Mouse (Mus musculus) erythroblast, embryonic 14.5 days (primary cell): Measurements from ENCODE around the gene Otop2. TPM values are rescaled to one million over a fixed set of nuclear protein-coding genes. Genes with fewer than 3 reads are reported as not detected.

ENCODE experiments used
- H3K27me3 ChIP-seq: 2 replicates; pipeline ENCODE4 v1.6.1; 2012; ENCODE audit warnings: inconsistent platforms; ENCODE audit not compliant: control insufficient read depth
- H3K36me3 ChIP-seq: 2 replicates; pipeline ENCODE4 v1.6.1; 2012; ENCODE audit warnings: mild to moderate bottlenecking, inconsistent platforms; ENCODE audit not compliant: control insufficient read depth
- H3K4me1 ChIP-seq: 2 replicates; pipeline ENCODE4 v1.6.1; 2012; ENCODE audit warnings: inconsistent platforms; ENCODE audit not compliant: control insufficient read depth
- H3K4me3 ChIP-seq: replicated peaks from 2 replicates; pipeline ENCODE3; 2012; ENCODE audit warnings: moderate library complexity, mild to moderate bottlenecking, inconsistent platforms
- H3K9me3 ChIP-seq: 2 replicates; pipeline ENCODE4 v1.6.1; 2012; ENCODE audit warnings: low read length, inconsistent platforms, mixed read lengths; ENCODE audit not compliant: control insufficient read depth
- GATA1 ChIP-seq: IDR thresholded peaks from 2 replicates; pipeline ENCODE4 v1.6.1; 2012; ENCODE audit warnings: low read length, inconsistent platforms, mixed read lengths
- TAL1 ChIP-seq: IDR thresholded peaks from 3 replicates; pipeline ENCODE4 v1.6.1; 2012; ENCODE audit warnings: low read length, inconsistent platforms, mixed read lengths
- polyA plus RNA-seq: library from polyadenylated mRNA; stranded (reverse); fragments of >175 nt; gene quantifications from 2 replicates; pipeline ENCODE4 v1.2.3, GENCODE M21; 2012

Gene Otop2
- polyA plus RNA-seq = not detected in 2 replicates

DNA sequence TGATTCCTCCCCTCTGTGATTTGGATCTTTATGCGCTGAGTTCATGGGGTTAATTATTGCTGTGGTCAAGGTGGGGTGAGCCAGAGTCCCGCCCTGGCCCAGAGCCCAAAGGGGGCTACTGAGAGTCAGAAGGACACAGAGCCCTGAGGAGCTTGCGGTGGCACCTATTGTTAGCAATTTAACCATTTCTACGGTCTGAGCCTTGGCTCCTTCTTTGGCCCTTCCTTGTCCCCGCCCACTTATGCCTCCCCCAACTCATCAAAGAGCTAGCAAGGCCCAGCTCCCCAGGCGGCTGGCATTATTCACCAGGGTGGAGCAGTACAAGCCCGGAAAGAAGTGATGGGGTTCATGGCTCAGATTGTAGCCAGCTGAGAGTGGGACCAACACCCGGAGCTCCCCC is at the start of gene Otop2:
TSS of gene Otop2 (plus strand) at position 301 of the 400 bp plus-strand sequence.
- Histone ChIP-seq H3K4me3 (no peak within 1 kb of the TSS), H3K4me1 (no peaks in the 10 kb centered on the region), H3K36me3 (no peaks in the 10 kb centered on the region), H3K27me3 (peaks cover 3% of the 10 kb centered on the region; the same call in 1 of the 2 replicates), H3K9me3 (no peaks in the 10 kb centered on the region)
- TF ChIP-seq GATA1 (no peak), TAL1 (no peak)

DNA sequence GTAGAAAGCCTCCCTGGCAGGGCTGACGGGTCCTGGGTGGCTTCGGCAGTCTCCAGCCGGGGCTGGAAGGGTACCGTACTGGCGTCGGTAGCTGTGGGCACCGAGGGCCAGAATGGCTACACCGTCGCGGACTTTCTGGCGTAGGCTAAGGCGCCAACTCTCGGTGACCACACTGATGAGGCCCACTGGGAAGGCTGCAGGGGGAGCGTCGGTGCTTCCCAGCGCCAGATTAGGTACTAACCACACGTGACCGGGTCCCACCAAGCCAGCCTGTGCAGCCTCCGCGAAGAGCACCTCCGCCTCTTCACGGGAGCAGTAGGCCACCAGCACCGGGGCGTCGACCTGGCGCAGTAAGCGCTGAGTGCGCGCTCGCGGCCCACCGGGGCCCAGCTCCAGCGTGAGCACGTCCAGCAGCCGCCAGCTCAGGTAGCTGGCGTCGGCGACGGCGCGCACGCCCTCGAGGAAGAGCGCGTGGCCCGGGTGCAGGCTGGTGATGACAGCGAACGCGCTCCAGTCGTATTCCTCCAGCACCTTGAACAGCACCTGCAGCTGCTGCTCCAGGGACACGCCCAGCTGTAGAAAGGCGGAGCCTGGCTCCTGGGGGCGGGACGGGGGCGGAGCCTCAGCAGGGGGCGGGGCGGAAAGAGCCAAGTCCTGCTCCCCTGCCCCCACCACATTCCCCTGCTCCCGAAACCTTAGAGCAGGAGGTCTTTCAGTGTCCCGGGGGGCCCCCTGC is 49.0 kb upstream of the Otop2 start:
- Histone ChIP-seq H3K36me3 (no peaks in the 10 kb centered on the region), H3K4me1 (peaks cover 5% of the 10 kb centered on the region), H3K27me3 (peaks cover 36% of the 10 kb centered on the region), H3K9me3 (peaks cover 2% of the 10 kb centered on the region; the same call in 1 of the 2 replicates), H3K4me3 (no peak overlapping the region)
- TF ChIP-seq TAL1 (no peak), GATA1 (no peak)

DNA sequence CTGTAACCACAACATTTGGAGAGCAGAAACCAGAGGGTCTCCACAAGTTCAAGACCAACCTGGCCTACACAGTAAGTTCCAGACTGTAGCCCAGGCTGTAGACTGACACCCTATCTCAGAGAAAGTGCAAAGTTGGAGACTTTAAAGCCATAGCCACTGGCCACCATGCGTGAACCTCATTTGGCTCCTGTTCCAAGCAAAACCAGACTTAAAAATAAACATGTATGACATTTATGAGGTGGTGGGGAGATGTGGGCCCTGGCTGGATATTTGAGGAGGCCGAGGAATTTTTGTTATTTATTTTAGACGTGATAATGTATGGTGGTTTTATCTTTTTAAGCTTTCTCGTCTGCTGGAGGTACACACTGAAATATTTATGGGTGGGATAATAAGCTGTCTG is 47.8 kb upstream of the Otop2 start:
- H3K9me3 ChIP-seq = peaks cover 2% of the 10 kb centered on the region; the same call in 1 of the 2 replicates
- TF ChIP-seq TAL1 (no peak), GATA1 (no peak)
- no peaks in the 10 kb centered on the region for H3K36me3 ChIP-seq
- H3K27me3 ChIP-seq = peaks cover 41% of the 10 kb centered on the region
- peaks cover 5% of the 10 kb centered on the region for H3K4me1 ChIP-seq
- no peak overlapping the region for H3K4me3 ChIP-seq

DNA sequence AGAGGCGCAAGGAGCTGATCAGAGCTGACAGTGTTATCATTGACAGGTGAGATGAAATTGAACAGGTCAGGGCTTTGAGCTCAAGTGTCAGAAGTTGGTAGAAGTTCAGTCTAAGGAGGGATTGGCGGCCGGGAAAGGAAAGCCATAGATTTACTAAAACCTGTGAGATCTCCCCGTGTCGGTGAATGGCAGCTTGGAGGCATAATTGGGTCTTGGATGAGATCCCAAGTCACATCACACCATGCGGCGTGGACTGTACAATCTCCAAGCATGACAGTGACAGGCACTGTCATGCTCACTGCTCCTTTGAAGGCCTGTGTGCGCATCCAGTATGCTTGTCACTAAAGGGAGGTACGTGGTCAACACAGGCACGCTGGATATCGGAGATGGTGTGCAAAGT is 44.0 kb upstream of the Otop2 start:
- H3K4me1 ChIP-seq = peaks cover 2% of the 10 kb centered on the region
- peaks cover 2% of the 10 kb centered on the region; the same call in 1 of the 2 replicates for H3K9me3 ChIP-seq
- no peak overlapping the region for H3K4me3 ChIP-seq
- TF ChIP-seq GATA1 = no peak
- no peak for TF ChIP-seq TAL1
- peaks cover 69% of the 10 kb centered on the region for H3K27me3 ChIP-seq
- peaks cover under 1% of the 10 kb centered on the region; the same call in 1 of the 2 replicates for H3K36me3 ChIP-seq

DNA sequence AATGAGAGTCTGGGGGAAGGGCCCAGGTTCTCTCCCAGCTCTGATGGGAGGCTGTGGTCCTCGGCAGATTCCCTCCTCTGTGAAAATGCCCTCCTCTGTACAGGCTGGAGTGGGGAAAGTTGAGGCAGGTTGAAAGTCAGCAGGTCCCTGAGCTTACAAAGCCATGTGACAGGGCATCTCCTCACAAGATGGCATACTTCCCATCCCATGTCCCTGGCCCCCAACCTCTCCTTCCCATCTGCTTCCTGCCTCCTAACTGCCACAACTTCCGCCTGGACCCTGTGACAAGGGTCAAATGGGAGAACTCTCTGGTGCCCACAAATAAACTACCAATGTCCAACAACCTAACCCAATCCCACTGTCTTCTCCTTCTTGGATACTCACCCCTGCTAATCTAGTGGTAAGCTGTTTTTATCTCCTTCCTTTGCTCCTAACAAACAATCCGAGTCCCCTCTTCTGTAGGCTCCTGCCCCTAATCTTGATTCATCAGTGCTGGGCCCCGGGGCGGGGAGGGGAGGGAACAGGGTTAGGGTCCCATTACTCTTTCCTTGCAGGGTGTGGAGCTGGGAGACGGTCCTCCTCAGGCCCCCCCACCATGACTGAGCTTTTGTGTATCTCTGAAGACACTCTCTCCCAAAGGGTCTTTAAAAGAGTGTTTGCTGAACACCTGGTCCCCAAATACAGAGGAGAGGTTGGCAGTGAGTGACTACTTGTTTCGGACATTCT is 42.7 kb upstream of the Otop2 start:
- Histone ChIP-seq H3K4me1 (no peaks in the 10 kb centered on the region), H3K36me3 (peaks cover 13% of the 10 kb centered on the region; the same call in 1 of the 2 replicates), H3K9me3 (no peaks in the 10 kb centered on the region), H3K27me3 (peaks cover 70% of the 10 kb centered on the region), H3K4me3 (no peak overlapping the region)
- no peak for TF ChIP-seq TAL1
- no peak for TF ChIP-seq GATA1

DNA sequence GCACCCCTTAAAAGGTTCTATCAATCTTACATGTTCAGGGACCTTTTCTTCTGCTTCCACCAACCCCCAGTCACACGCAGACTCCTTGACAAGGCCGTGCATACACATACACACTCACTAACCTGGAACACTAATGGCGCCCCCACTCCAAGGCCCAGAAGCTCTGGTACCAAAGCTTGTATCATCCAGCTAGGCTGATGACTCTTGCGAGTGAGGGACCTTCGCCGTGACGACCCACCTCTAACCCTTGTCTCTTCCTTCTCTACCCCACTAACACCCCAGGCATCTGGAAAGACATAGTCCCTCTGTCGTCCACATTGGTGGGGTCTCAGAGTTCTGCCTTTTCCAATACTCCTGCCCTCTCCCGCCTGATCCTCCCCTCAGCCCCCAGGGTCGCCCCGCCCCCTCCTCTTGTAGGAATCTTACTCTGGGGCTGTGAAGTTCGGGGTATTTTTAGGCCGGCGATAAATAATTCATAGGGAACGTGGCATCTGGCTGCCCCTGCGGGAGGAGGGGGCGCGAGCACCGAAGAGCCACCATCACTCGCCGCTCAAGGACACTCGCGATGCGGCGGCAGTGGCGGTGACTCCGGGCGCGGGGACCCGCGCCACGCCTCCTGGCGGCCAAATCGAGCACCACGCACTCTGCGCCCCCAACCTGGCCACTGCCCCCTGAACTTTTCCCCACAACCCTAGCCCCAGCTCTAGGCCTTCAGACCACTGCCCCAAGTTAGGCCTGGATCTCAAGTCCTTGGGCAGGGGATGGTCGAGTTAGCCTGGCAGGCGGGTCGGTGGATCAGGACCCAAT is 41.9 kb upstream of the Otop2 start:
- peaks cover under 1% of the 10 kb centered on the region; the same call in 1 of the 2 replicates for H3K4me1 ChIP-seq
- H3K4me3 ChIP-seq = no peak overlapping the region
- no peaks in the 10 kb centered on the region for H3K9me3 ChIP-seq
- H3K36me3 ChIP-seq = peaks cover 16% of the 10 kb centered on the region; the same call in 1 of the 2 replicates
- TF ChIP-seq TAL1 (no peak), GATA1 (no peak)
- H3K27me3 ChIP-seq = peaks cover 70% of the 10 kb centered on the region

DNA sequence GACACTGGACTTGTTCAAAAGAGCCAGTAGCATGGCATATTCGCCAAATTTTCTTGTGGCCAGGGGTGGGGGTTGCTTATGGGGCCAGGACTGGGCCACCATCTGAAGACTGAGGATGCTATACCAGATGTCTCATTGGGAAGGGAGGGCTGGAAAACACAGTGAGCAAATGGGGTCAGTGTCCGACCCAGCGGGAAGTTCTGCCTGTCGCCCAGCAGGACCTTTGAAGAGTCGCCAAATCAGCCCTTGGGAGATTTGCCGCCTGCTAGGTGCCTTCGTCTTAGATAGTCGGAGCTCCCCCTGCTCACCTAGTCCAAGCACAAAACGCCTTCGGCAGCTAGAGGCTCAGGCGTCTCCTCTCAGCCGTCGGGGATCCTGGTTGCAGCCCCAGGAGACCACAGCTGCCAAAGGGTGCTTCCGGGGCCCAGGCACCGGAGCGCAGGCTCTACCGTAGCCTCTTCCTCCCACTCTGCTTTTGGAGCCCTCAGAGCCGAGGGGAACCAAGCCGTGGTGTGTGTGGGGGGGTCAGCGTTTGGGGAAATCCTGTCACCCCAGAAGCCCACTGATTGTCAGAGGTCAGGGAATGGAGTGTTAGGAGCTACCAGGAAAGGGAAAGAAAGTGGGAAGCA is 41.1 kb upstream of the Otop2 start:
- Histone ChIP-seq H3K9me3 (no peaks in the 10 kb centered on the region), H3K27me3 (peaks cover 62% of the 10 kb centered on the region), H3K4me1 (peaks cover 6% of the 10 kb centered on the region), H3K4me3 (no peak overlapping the region), H3K36me3 (peaks cover 19% of the 10 kb centered on the region; the same call in 1 of the 2 replicates)
- no peak for TF ChIP-seq TAL1
- no peak for TF ChIP-seq GATA1

DNA sequence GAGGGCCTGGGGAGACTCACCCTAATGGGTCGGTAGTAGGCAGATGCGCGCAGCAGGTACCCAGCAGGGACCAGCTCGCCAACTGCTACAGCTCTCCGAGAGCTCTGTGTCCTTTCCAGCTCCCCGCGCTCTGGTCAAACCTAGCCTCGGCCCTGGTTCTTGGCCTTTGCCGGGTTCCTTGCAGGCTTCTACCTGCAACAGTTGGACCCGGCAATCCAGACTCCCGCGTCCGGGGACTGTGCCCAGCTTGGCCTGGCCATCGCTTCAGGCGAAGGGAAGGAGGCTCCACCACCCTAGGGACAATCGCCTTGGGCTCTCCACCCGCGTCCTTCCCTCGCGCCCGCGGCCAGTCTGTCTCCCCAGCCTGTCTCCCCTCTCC is 40.6 kb upstream of the Otop2 start:
- Histone ChIP-seq H3K4me1 (peaks cover 6% of the 10 kb centered on the region), H3K9me3 (no peaks in the 10 kb centered on the region), H3K36me3 (peaks cover 24% of the 10 kb centered on the region; the same call in 1 of the 2 replicates), H3K4me3 (no peak overlapping the region), H3K27me3 (peaks cover 62% of the 10 kb centered on the region)
- TF ChIP-seq GATA1 = no peak
- TF ChIP-seq TAL1 = no peak
